Mouse (Mus musculus) liver, embryonic 14.5 days (tissue): ENCODE measurements around the gene Gstk1.

Experiments used
- CTCF ChIP-seq: IDR thresholded peaks from 2 replicates; pipeline ENCODE4 v1.5.1; 2016; ENCODE audit warnings: antibody characterized with exemption, low read depth, control low read depth
- EP300 ChIP-seq: IDR thresholded peaks from 2 replicates; pipeline ENCODE4 v1.6.1; 2016; ENCODE audit warnings: antibody characterized with exemption, low read depth

- TF ChIP-seq EP300 (no peak), CTCF (peak; percentile 70)
Measured at GRCm38 (mm10) chr6:42227240-42228101, 18.3 kb upstream of the Gstk1 start.
